Mouse (Mus musculus): ENCODE results near the gene Por.

Gene Por

GRCm38 (mm10) chr5:135726641-135727346 lies 57.0 kb downstream of the Por start:
- DNase-seq (ENCODE audit: low spot score) = no peak

- DNase-seq (ENCODE audit: low spot score) = no peak
Measured at GRCm38 (mm10) chr5:135727871-135728270, 58.0 kb downstream of the Por start.

- DNase-seq (ENCODE audit: low spot score) = no peak
Measured at GRCm38 (mm10) chr5:135728361-135728760, 58.5 kb downstream of the Por start.

- no peak for DNase-seq (ENCODE audit: low spot score)
Measured at GRCm38 (mm10) chr5:135729351-135729750, 59.5 kb downstream of the Por start.

- no peak for DNase-seq (ENCODE audit: low spot score)
Measured at GRCm38 (mm10) chr5:135730278-135730677, 60.4 kb downstream of the Por start.

GRCm38 (mm10) chr5:135730916-135731315 lies 61.1 kb downstream of the Por start:
- DNase-seq (ENCODE audit: low spot score) = no peak

- no peak for DNase-seq (ENCODE audit: low spot score)
Measured at GRCm38 (mm10) chr5:135731322-135731721, 61.5 kb downstream of the Por start.

GRCm38 (mm10) chr5:135733071-135733470 lies 63.2 kb downstream of the Por start:
- no peak for DNase-seq (ENCODE audit: low spot score)

- DNase-seq (ENCODE audit: low spot score) = no peak
Measured at GRCm38 (mm10) chr5:135734057-135734680, 64.3 kb downstream of the Por start.

- DNase-seq (ENCODE audit: low spot score) = no peak
Measured at GRCm38 (mm10) chr5:135735741-135736140, 65.9 kb downstream of the Por start.

- DNase-seq (ENCODE audit: low spot score) = no peak
Measured at GRCm38 (mm10) chr5:135736544-135736943, 66.7 kb downstream of the Por start.

- DNase-seq (ENCODE audit: low spot score) = peak; percentile 26
Measured at GRCm38 (mm10) chr5:135737154-135737553, 67.3 kb downstream of the Por start.

GRCm38 (mm10) chr5:135738266-135738665 lies 68.4 kb downstream of the Por start:
- DNase-seq (ENCODE audit: low spot score) = no peak

- DNase-seq (ENCODE audit: low spot score) = no peak
Measured at GRCm38 (mm10) chr5:135742156-135742555, 72.3 kb downstream of the Por start.

- DNase-seq (ENCODE audit: low spot score) = no peak
Measured at GRCm38 (mm10) chr5:135742941-135743740, 73.3 kb downstream of the Por start.

- DNase-seq (ENCODE audit: low spot score) = peak; percentile 88
Measured at GRCm38 (mm10) chr5:135743741-135744609, 74.1 kb downstream of the Por start, which contains the start of gene Tmem120a. TSS of gene Tmem120a (minus strand) at chr5:135744448.

GRCm38 (mm10) chr5:135744742-135745141 lies 74.9 kb downstream of the Por start:
- no peak for DNase-seq (ENCODE audit: low spot score)

- DNase-seq (ENCODE audit: low spot score) = no peak
Measured at GRCm38 (mm10) chr5:135751041-135751440, 81.2 kb downstream of the Por start.

GRCm38 (mm10) chr5:135751595-135751994 lies 81.8 kb downstream of the Por start:
- DNase-seq (ENCODE audit: low spot score) = no peak

- DNase-seq (ENCODE audit: low spot score) = no peak
Measured at GRCm38 (mm10) chr5:135761881-135762280, 92.0 kb downstream of the Por start.

GRCm38 (mm10) chr5:135763526-135763925 lies 93.7 kb downstream of the Por start:
- DNase-seq (ENCODE audit: low spot score) = peak; percentile 65

- no peak for DNase-seq (ENCODE audit: low spot score)
Measured at GRCm38 (mm10) chr5:135764971-135765370, 95.1 kb downstream of the Por start.
